Mouse (Mus musculus) midbrain, embryonic 16.5 days (tissue): ENCODE data around the gene Hist1h2ae. TPM values are rescaled to one million over a fixed set of nuclear protein-coding genes. Genes with fewer than 3 reads are reported as not detected.
A peak's percentile ranks its signal among the peaks of the same experiment; 100 is the strongest.
"Not testable (repeated sequence)": the region's sequence is repeated elsewhere in the genome, so short reads cannot be mapped to it uniquely, and the experiment has no call there.

Experiments
- ATAC-seq: fragments of 200-750 bp; cut with Nextera tagmentation; 2 replicates; pipeline ENCODE4 v1.8.0; 2017; ENCODE audit warnings: moderate TSS enrichment
- H3K27ac ChIP-seq: fragments of 300-500 bp; sonication (generic); 2 replicates; pipeline ENCODE4 v1.5.1; 2014; ENCODE audit warnings: mild to moderate bottlenecking, low read length, mixed read lengths
- H3K27me3 ChIP-seq: fragments of 300-500 bp; sonication (generic); 2 replicates; pipeline ENCODE4 v1.6.1; 2014; ENCODE audit warnings: low read depth, low read length, mixed read lengths; ENCODE audit not compliant: control insufficient read depth, insufficient read depth
- H3K36me3 ChIP-seq: fragments of 300-500 bp; sonication (generic); 2 replicates; pipeline ENCODE4 v1.6.1; 2014; ENCODE audit warnings: mild to moderate bottlenecking, low read length, moderate library complexity, mixed read lengths; ENCODE audit not compliant: control insufficient read depth, insufficient read depth
- H3K4me1 ChIP-seq: fragments of 300-500 bp; sonication (generic); 2 replicates; pipeline ENCODE4 v1.6.1; 2014; ENCODE audit warnings: mild to moderate bottlenecking, low read length, mixed read lengths; ENCODE audit not compliant: control insufficient read depth, insufficient read depth
- H3K4me2 ChIP-seq: fragments of 300-500 bp; sonication (generic); 2 replicates; pipeline ENCODE4 v1.6.1; 2014; ENCODE audit warnings: mild to moderate bottlenecking, low read length, mixed read lengths
- H3K4me3 ChIP-seq: fragments of 300-500 bp; sonication (generic); 2 replicates; pipeline ENCODE4 v1.5.1; 2014; ENCODE audit warnings: low read depth, mild to moderate bottlenecking, low read length, moderate library complexity, mixed read lengths
- H3K9ac ChIP-seq: fragments of 300-500 bp; sonication (generic); 2 replicates; pipeline ENCODE4 v1.6.1; 2014; ENCODE audit warnings: low read depth, low read length, mixed read lengths
- H3K9me3 ChIP-seq: fragments of 300-500 bp; sonication (generic); replicated peaks from 2 replicates; pipeline ENCODE4 v1.6.1; 2014; ENCODE audit warnings: mild to moderate bottlenecking, low read length, mixed read lengths; ENCODE audit not compliant: control insufficient read depth, poor library complexity, severe bottlenecking
- WGBS: fragments of 180-500 bp; shearing (Covaris S2); extraction: QIAGEN DNeasy Blood & Tissue Kit; methylation state at CpG from one replicate; pipeline ENCODE4 v1.1.7; 2014; 5-methylcytosine and 5-hydroxymethylcytosine counted together
- polyA plus RNA-seq: library from polyadenylated mRNA; unstranded; fragments of >200 nt; fragmentation: Nextera tagmentation; extraction: Ambion mirVana; gene quantifications from 2 replicates; pipeline ENCODE4 v1.2.1, GENCODE M21; 2015

Gene Hist1h2ae
- polyA plus RNA-seq, 1 experiment from 2014 or later, result 7.7 TPM

DNA sequence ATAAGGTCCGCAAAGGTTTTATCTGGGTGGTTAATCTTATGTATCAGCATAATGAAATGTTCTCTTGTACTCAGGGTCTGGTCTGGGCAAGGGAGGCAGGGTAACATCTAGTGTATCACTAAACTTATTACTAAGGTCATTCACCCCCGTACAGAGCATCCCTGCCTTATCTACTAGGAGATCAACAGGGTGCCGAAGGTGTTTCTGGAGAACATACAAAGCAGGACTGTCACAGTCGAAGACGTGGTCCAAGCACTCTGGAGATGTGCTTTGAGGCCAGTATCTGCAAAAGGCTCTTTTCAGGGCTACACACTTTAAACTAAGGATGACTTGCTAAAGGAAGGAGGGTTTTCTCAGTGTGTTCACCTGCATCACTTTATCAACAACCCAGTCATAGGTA lies 24.3 kb downstream of the Hist1h2ae start:
- WGBS, result 79% methylated on average over 5 of the region's 5 CpGs
- Histone ChIP-seq H3K9me3 (no peaks in the 10 kb centered on the region), H3K4me2 (no peak overlapping the region), H3K9ac (no peak overlapping the region), H3K27ac (no peak overlapping the region), H3K36me3 (no peaks in the 10 kb centered on the region), H3K4me1 (peaks cover 11% of the 10 kb centered on the region), H3K27me3 (no peaks in the 10 kb centered on the region), H3K4me3 (no peak overlapping the region)
- ATAC-seq, result no peak

- not testable (repeated sequence) for ATAC-seq, H3K9me3 ChIP-seq, H3K9ac ChIP-seq, H3K27me3 ChIP-seq, H3K4me1 ChIP-seq, H3K36me3 ChIP-seq
- peak overlapping the region; percentile 88 for H3K27ac ChIP-seq
- peak overlapping the region; percentile 46 for H3K4me2 ChIP-seq
- 0% methylated on average over 11 of the region's 14 CpGs for WGBS
- H3K4me3 ChIP-seq, result peak overlapping the region; percentile 48
These were observed 26.3 kb downstream of the Hist1h2ae start for GRCm38 (mm10) chr13:23544787-23545120.

- peak within 1 kb of the TSS; percentile 83 for H3K4me2 ChIP-seq
- peak within 1 kb of the TSS; percentile 65 for H3K9ac ChIP-seq
- no peaks in the 10 kb centered on the region for H3K36me3 ChIP-seq
- WGBS, result under 1% methylated on average over 19 of the region's 45 CpGs
- H3K9me3 ChIP-seq, result no peaks in the 10 kb centered on the region
- peak within 1 kb of the TSS; percentile 88 for H3K27ac ChIP-seq
- peak; percentile 96 for ATAC-seq
- H3K4me1 ChIP-seq, result peaks cover 6% of the 10 kb centered on the region
- H3K4me3 ChIP-seq, result peak within 1 kb of the TSS; percentile 48
- no peaks in the 10 kb centered on the region for H3K27me3 ChIP-seq
These were observed 26.8 kb downstream of the Hist1h2ae start, which contains the start of gene Hist1h3f for GRCm38 (mm10) chr13:23543965-23544786. TSS of gene Hist1h3f (plus strand) at chr13:23544052.

DNA sequence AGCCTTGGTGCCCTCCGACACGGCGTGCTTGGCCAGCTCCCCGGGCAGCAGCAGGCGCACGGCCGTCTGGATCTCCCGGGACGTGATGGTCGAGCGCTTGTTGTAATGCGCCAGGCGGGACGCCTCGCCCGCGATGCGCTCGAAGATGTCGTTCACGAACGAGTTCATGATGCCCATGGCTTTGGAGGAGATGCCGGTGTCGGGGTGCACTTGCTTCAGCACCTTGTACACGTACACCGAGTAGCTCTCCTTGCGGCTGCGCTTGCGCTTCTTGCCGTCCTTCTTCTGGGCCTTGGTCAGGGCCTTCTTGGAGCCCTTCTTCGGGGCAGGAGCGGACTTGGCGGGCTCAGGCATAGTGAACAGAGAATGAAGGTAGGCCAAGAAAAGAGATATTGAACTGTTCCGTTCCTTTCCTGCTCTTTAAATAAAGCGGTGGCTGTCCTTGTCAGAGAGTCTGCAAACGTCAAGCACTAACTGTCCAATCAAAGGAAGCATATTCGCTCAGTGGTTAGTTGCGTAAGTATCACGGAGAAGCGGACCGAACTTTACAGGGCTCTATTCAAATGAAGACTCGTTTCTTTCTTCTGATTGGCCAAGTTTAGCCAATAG lies 27.9 kb downstream of the Hist1h2ae start, which contains the start of gene Hist1h2bh:
Gene Hist1h2bh (minus strand): TSS at position 394 of the 609 bp plus-strand sequence.
- under 1% methylated on average over 27 of the region's 42 CpGs for WGBS
- H3K4me1 ChIP-seq, H3K27me3 ChIP-seq, H3K36me3 ChIP-seq, H3K9me3 ChIP-seq: not testable (repeated sequence)
- H3K4me2 ChIP-seq, result peak within 1 kb of the TSS; percentile 83
- peak within 1 kb of the TSS; percentile 49 for H3K9ac ChIP-seq
- peak; percentile 90 for ATAC-seq
- peak within 1 kb of the TSS; percentile 48 for H3K4me3 ChIP-seq
- H3K27ac ChIP-seq, result peak within 1 kb of the TSS; percentile 75

- Histone ChIP-seq H3K9ac (peak overlapping the region; percentile 49), H3K4me2 (peak overlapping the region; percentile 83), H3K4me3 (peak overlapping the region; percentile 44)
- WGBS, result 5% methylated on average over 3 of the region's 3 CpGs
- H3K27ac ChIP-seq, H3K36me3 ChIP-seq, H3K27me3 ChIP-seq, H3K9me3 ChIP-seq, H3K4me1 ChIP-seq, ATAC-seq: not testable (repeated sequence)
These were observed 28.6 kb downstream of the Hist1h2ae start for GRCm38 (mm10) chr13:23542225-23542980.

GRCm38 (mm10) chr13:23541497-23541896 lies 29.5 kb downstream of the Hist1h2ae start:
- no peaks in the 10 kb centered on the region for H3K36me3 ChIP-seq
- no peak overlapping the region for H3K4me3 ChIP-seq
- no peak overlapping the region for H3K27ac ChIP-seq
- no peak overlapping the region for H3K4me2 ChIP-seq
- no peaks in the 10 kb centered on the region for H3K27me3 ChIP-seq
- peaks cover 6% of the 10 kb centered on the region for H3K4me1 ChIP-seq
- no peak for ATAC-seq
- 93% methylated on average over 3 of the region's 3 CpGs for WGBS
- no peaks in the 10 kb centered on the region for H3K9me3 ChIP-seq
- no peak overlapping the region for H3K9ac ChIP-seq

DNA sequence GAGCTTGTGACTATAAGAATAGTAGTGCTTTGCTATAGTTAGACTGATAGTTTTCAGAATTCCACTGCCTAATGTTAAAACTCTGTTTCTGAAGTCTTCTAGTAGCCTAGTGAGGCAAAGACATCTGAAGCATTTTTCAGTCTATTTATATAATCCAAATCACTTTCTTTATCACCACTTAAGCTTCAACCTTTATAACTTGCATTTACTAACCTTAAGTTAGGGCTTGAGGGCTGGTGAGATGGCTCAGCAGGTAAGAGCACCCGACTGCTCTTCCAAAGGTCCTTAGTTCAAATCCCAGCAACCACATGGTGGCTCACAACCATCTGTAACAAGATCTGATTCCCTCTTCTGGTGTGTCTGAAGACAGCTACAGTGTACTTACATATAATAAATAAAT lies 31.2 kb downstream of the Hist1h2ae start:
- not testable (repeated sequence) for H3K4me2 ChIP-seq, H3K27me3 ChIP-seq, H3K9ac ChIP-seq, H3K36me3 ChIP-seq, H3K4me3 ChIP-seq, ATAC-seq, H3K27ac ChIP-seq, H3K9me3 ChIP-seq, H3K4me1 ChIP-seq
- WGBS, result 80% methylated on average over 1 of the region's 1 CpGs

- Histone ChIP-seq H3K27ac (no peak overlapping the region), H3K9ac (no peak overlapping the region), H3K4me1 (peaks cover 16% of the 10 kb centered on the region), H3K36me3 (no peaks in the 10 kb centered on the region), H3K4me2 (no peak overlapping the region), H3K27me3 (no peaks in the 10 kb centered on the region), H3K4me3 (no peak overlapping the region), H3K9me3 (no peaks in the 10 kb centered on the region)
- 79% methylated on average over 5 of the region's 5 CpGs for WGBS
- no peak for ATAC-seq
These were observed 32.8 kb downstream of the Hist1h2ae start for GRCm38 (mm10) chr13:23538249-23538648.
